Mouse (Mus musculus) lung, embryonic 14.5 days (tissue): ENCODE results near the gene Oprd1. TPM values are rescaled to one million over a fixed set of nuclear protein-coding genes. Genes with fewer than 3 reads are reported as not detected.
A peak's percentile ranks its signal among the peaks of the same experiment; 100 is the strongest.

Source experiments
- ATAC-seq: fragments of 200-750 bp; cut with Nextera tagmentation; 2 replicates; pipeline ENCODE4 v1.8.0; 2017; ENCODE audit warnings: mild to moderate bottlenecking, moderate TSS enrichment, moderate library complexity; ENCODE audit not compliant: insufficient read depth
- DNase-seq: peaks from one replicate; pipeline ENCODE4 v3.0.0-alpha.2; 2015
- H3K27ac ChIP-seq: fragments of 300-500 bp; sonication (generic); 2 replicates; pipeline ENCODE4 v1.5.1; 2014; ENCODE audit warnings: low read depth, mild to moderate bottlenecking, moderate library complexity
- H3K27me3 ChIP-seq: fragments of 300-500 bp; sonication (generic); 2 replicates; pipeline ENCODE4 v1.6.1; 2014; ENCODE audit warnings: low read length, control low read depth; ENCODE audit not compliant: insufficient read depth
- H3K36me3 ChIP-seq: fragments of 300-500 bp; sonication (generic); 2 replicates; pipeline ENCODE4 v1.6.1; 2014; ENCODE audit warnings: control low read depth; ENCODE audit not compliant: insufficient read depth
- H3K4me1 ChIP-seq: fragments of 300-500 bp; sonication (generic); 2 replicates; pipeline ENCODE4 v1.6.1; 2014; ENCODE audit warnings: antibody characterized with exemption, control low read depth; ENCODE audit not compliant: insufficient read depth
- H3K4me2 ChIP-seq: fragments of 300-500 bp; sonication (generic); 2 replicates; pipeline ENCODE4 v1.6.1; 2014; ENCODE audit warnings: mild to moderate bottlenecking
- H3K4me3 ChIP-seq: fragments of 300-500 bp; sonication (generic); 2 replicates; pipeline ENCODE4 v1.5.1; 2014; ENCODE audit warnings: low read depth, low read length
- H3K9ac ChIP-seq: fragments of 300-500 bp; sonication (generic); 2 replicates; pipeline ENCODE4 v1.6.1; 2014
- H3K9me3 ChIP-seq: fragments of 300-500 bp; sonication (generic); 2 replicates; pipeline ENCODE4 v1.6.1; 2016; ENCODE audit warnings: low read depth, low read length, control low read depth
- CTCF ChIP-seq: IDR thresholded peaks from 2 replicates; pipeline ENCODE4 v1.5.1; 2016; ENCODE audit warnings: antibody characterized with exemption, low read depth
- WGBS: fragments of 180-500 bp; shearing (Covaris S2); extraction: QIAGEN DNeasy Blood & Tissue Kit; methylation state at CpG from one replicate; pipeline ENCODE4 v1.1.7; 2014; 5-methylcytosine and 5-hydroxymethylcytosine counted together
- polyA plus RNA-seq: library from polyadenylated mRNA; unstranded; fragments of >200 nt; fragmentation: Nextera tagmentation; extraction: Ambion mirVana; gene quantifications from 2 replicates; pipeline ENCODE4 v1.2.1, GENCODE M21; 2014

The Oprd1 gene
- 0.04 TPM in 1 of 2 replicates, not detected in the other for polyA plus RNA-seq

DNA sequence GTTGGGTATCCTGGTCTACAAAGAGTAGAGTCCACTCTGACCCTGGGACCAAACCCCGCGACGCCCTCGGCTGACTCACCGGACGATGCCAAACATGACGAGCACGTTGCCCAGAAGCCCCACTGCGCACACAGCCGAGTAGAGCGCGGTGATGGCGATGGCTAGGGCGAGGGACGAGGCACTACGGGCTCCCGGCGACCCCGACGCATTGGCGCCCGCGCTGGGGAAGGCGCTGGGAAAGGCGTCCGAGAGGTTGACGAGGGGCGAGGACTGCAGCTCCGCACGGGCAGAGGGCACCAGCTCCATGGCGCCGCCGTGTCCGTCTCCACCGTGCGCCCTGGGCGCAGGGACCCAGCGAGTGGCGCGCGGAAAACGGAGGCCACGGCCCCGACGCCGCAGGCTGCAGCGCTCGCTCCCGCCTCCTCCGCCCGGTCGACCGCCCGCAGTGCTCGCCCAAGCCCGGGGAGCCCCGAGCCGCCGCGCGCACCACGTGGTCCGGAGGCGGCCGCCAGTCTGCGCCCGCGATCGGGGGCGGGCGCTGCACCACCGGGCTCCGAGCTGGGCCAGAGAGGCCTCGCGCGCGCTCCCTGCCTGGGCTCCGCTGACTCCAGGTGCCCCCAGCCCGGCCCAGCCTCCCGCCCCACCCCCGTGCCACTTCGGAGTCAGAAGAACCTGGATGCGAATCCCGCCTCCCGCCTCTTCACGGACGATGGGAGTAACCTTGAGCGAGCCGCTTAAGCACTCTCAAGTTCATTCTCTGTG lies at the start of gene Oprd1:
TSS of gene Oprd1 (minus strand) at position 407 of the 762 bp plus-strand sequence.
- Histone ChIP-seq H3K9ac (peak within 1 kb of the TSS; percentile 20), H3K4me3 (peak within 1 kb of the TSS; percentile 44), H3K4me2 (peak within 1 kb of the TSS; percentile 85), H3K27me3 (peaks cover 35% of the 10 kb centered on the region), H3K9me3 (no peaks in the 10 kb centered on the region), H3K4me1 (no peaks in the 10 kb centered on the region), H3K27ac (no peak within 1 kb of the TSS), H3K36me3 (no peaks in the 10 kb centered on the region)
- DNase-seq (peak; percentile 46), ATAC-seq (peak; percentile 66)
- TF ChIP-seq CTCF, result no peak
- WGBS, result under 1% methylated on average over 86 of the region's 89 CpGs

DNA sequence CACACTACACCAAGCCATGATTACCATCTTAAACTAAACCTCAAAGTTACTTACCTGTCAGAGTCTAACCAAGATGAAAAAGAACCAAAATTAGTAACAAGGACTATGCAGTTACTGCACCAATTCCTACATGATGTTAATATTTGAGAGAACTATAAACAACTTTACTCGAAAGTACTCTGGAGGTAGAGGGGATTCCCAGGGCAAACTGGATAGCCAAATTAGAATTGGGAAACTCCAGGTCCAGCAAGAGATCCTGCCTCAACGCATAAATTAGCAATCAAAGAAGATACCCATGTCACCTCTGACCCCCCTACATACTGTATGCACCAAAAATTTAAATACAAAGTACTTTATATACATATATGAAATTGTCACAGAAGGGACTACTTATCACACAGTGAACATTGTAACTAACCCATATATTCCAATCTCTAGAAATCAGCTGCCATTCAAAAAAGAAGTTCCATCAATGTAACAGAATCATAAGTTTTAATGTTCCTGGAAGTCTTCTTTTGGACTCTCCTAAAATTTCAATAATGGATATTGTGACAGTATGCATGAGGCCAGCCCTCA lies 43.6 kb upstream of the Oprd1 start:
- WGBS, result 90% methylated on average over 2 of the region's 2 CpGs
- DNase-seq (no peak), ATAC-seq (no peak)
- Histone ChIP-seq H3K9ac (no peak overlapping the region), H3K27me3 (no peaks in the 10 kb centered on the region), H3K9me3 (no peaks in the 10 kb centered on the region), H3K4me1 (no peaks in the 10 kb centered on the region), H3K27ac (no peak overlapping the region), H3K4me2 (no peak overlapping the region), H3K36me3 (peaks cover 78% of the 10 kb centered on the region), H3K4me3 (no peak overlapping the region)
- no peak for TF ChIP-seq CTCF

DNA sequence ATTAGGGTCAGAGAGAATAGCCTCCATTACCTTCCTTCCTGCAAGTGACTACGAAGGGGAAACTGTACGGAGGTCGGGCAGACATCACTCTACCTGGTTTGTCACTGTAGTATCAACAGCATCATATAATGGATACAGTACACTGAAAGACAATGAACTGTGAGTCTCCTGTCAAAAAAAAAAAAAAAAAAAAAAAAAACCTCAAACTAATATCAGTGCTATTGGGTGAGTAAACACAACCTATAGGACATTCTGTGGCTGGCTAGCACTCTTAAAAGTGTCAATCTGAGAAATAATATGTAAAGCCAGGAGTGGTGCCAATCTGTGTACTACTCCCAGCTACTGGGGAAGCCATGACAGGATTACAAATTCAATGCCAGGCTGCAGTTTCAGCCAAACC lies 38.9 kb upstream of the Oprd1 start:
- Histone ChIP-seq H3K4me2 (no peak overlapping the region), H3K4me3 (no peak overlapping the region), H3K36me3 (peaks cover 58% of the 10 kb centered on the region), H3K27me3 (no peaks in the 10 kb centered on the region), H3K27ac (no peak overlapping the region), H3K9me3 (no peaks in the 10 kb centered on the region), H3K9ac (no peak overlapping the region), H3K4me1 (no peaks in the 10 kb centered on the region)
- no peak for ATAC-seq
- no peak for DNase-seq
- WGBS, result 89% methylated on average over 3 of the region's 3 CpGs
- TF ChIP-seq CTCF, result no peak

DNA sequence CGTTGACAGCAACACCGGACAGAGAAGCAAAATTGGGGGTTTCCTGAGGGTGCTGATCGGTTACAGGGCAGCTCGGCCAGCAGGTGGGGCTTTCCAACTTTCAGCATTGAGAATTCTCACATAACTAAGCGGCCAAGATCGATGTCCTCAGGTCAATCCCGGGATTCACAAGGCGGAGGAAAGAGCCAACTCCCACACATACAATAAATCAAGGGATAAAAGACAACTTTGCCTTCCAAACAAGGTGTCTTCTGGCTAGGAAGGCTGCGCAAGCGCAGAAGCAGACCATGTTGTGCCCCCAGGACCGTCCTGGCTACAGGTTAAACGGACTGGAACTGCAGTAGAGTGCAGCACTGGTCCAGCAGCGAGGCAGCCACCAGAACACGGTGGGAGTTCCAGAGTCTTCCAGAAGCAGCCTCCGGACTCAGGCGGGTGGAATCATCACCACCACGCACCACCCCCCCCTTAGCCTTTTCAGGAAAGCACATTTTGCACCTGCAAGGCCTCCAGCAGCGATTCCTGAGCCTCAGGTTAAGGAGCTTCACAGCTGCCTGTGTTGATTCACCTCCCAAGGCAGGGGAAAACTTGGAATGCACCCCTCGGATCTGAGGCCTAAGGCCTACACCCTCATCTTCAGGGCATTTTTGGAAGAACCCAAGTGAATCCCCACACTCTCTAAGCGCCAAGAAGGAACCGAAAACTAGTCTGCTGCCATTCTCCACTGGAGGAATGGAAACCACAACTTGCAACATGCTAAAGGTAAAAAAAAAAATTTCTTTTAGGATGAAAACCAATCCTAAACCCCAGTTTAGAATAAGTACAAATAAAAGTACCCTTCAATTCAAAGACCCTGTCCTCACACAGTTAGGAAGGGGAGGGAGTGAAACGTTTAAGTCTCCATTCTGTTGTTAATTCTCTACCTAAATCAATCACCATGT lies 37.7 kb upstream of the Oprd1 start:
- ATAC-seq (no peak), DNase-seq (no peak)
- H3K27me3 ChIP-seq, result no peaks in the 10 kb centered on the region
- H3K27ac ChIP-seq, result no peak overlapping the region
- no peak overlapping the region for H3K4me3 ChIP-seq
- no peaks in the 10 kb centered on the region for H3K9me3 ChIP-seq
- H3K4me1 ChIP-seq, result no peaks in the 10 kb centered on the region
- peaks cover 47% of the 10 kb centered on the region for H3K36me3 ChIP-seq
- TF ChIP-seq CTCF, result peak; percentile 10; the same call in 1 of the 2 replicates
- WGBS, result 60% methylated on average over 22 of the region's 22 CpGs
- no peak overlapping the region for H3K4me2 ChIP-seq
- no peak overlapping the region for H3K9ac ChIP-seq

DNA sequence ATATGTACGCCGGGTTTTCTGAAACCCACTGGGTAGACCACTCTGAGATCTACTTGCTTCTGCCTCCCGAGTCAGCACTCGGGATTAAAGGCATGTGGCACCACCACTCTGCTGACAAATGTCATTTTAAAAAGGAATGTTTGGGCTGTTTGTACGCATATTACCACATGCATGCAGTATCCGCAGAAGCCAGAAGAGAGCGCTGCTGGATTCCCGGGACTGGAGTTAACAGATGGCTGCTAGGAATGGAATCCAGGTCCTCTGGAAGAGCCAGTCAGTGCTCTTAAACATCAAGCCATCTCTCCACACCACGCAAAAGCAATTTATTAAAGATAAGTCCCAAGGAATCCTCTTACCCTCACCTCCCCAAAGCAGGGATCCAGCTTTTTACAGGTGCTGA lies 36.4 kb upstream of the Oprd1 start:
- peak; percentile 50 for TF ChIP-seq CTCF
- Histone ChIP-seq H3K9me3 (no peaks in the 10 kb centered on the region), H3K9ac (no peak overlapping the region), H3K4me2 (no peak overlapping the region), H3K27ac (no peak overlapping the region), H3K36me3 (peaks cover 42% of the 10 kb centered on the region), H3K27me3 (no peaks in the 10 kb centered on the region), H3K4me1 (no peaks in the 10 kb centered on the region), H3K4me3 (no peak overlapping the region)
- peak; percentile 76 for DNase-seq
- no peak for ATAC-seq
- WGBS, result 66% methylated on average over 9 of the region's 9 CpGs

DNA sequence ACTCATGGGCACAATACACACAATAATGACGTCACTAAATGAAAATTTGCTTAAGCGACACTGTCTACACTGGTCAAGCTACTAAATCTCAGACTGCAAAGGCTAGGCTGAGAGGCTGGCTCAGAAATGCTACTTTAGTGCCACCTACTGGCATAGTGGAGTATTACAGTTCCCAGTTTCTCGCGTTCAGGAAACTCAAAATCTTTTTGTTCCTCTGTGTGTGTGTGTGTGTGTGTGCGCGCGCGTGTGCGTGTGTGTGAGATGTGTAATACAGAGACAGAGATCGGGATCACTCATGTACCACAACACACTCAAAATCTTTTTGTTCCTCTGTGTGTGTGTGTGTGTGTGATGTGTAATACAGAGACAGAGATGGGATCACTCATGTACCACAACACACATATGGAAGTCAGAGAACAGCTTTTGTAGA lies 34.4 kb upstream of the Oprd1 start:
- Histone ChIP-seq H3K4me2 (no peak overlapping the region), H3K9me3 (no peaks in the 10 kb centered on the region), H3K27ac (no peak overlapping the region), H3K9ac (no peak overlapping the region), H3K36me3 (peaks cover 25% of the 10 kb centered on the region), H3K4me3 (no peak overlapping the region), H3K4me1 (no peaks in the 10 kb centered on the region), H3K27me3 (no peaks in the 10 kb centered on the region)
- DNase-seq (peak; percentile 93), ATAC-seq (peak; percentile 87)
- 7% methylated on average over 10 of the region's 10 CpGs for WGBS
- TF ChIP-seq CTCF, result peak; percentile 96

DNA sequence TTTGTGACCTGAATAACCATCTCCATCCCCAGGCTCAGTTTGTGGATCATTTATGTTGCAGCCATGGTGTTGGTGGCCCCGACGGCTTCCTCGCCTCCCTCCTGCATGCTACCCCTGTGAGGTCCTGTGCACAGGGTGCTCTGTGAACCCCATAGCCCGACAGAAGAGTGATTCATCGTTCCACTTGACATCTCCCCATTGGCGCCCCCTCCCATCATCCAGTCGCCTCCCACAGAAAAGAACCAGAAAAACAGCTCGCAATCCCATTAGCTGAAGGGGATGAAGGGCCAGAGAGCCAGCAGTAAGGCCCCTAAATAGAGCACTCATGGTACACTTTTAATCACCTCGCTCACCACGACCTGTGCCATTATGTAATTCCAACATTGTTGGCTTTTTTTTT lies 32.2 kb upstream of the Oprd1 start:
- H3K4me1 ChIP-seq, result no peaks in the 10 kb centered on the region
- DNase-seq, result no peak
- no peaks in the 10 kb centered on the region for H3K9me3 ChIP-seq
- H3K36me3 ChIP-seq, result peaks cover 5% of the 10 kb centered on the region; the same call in 1 of the 2 replicates
- no peak overlapping the region for H3K4me3 ChIP-seq
- TF ChIP-seq CTCF, result no peak
- no peak overlapping the region for H3K9ac ChIP-seq
- no peak overlapping the region for H3K4me2 ChIP-seq
- no peaks in the 10 kb centered on the region for H3K27me3 ChIP-seq
- no peak overlapping the region for H3K27ac ChIP-seq
- ATAC-seq, result no peak
- 40% methylated on average over 10 of the region's 10 CpGs for WGBS
